Mouse (Mus musculus): ENCODE data around the gene Sft2d1. TPM values are rescaled to one million over a fixed set of nuclear protein-coding genes. Genes with fewer than 3 reads are reported as not detected.
"Not testable (repeated sequence)": the region's sequence is repeated elsewhere in the genome, so short reads cannot be mapped to it uniquely, and the experiment has no call there.

Gene Sft2d1
- polyA plus RNA-seq (2016; fragmentation: Nextera tagmentation; extraction: Ambion mirVana): 60.7 and 63.5 TPM in 2 replicates

- peaks cover 6% of the 10 kb centered on the region; the same call in 1 of the 2 replicates for H3K36me3 ChIP-seq (replicated peaks)
- H3K27me3 ChIP-seq (replicated peaks; ENCODE audit: low read depth, poor library complexity, severe bottlenecking): no peaks in the 10 kb centered on the region
- no peaks in the 10 kb centered on the region for H3K9me3 ChIP-seq
- peak within 1 kb of the TSS; percentile 78 for H3K27ac ChIP-seq (replicated peaks)
- DNase-seq (ENCODE audit: low spot score): peak; percentile 97
- peak within 1 kb of the TSS; percentile 98 for H3K4me3 ChIP-seq
- under 1% methylated on average over 54 of the region's 54 CpGs for WGBS
- H3K4me1 ChIP-seq: peaks cover 21% of the 10 kb centered on the region
Observed at GRCm38 (mm10) chr17:8310838-8311614, at the start of gene Sft2d1. TSS of gene Sft2d1 (plus strand) at chr17:8311102.

GRCm38 (mm10) chr17:8264638-8265037 is 46.3 kb upstream of the Sft2d1 start:
- H3K27me3 ChIP-seq (replicated peaks; ENCODE audit: low read depth, poor library complexity, severe bottlenecking); H3K4me3 ChIP-seq; H3K36me3 ChIP-seq (replicated peaks); H3K27ac ChIP-seq (replicated peaks); H3K4me1 ChIP-seq; H3K9me3 ChIP-seq: not testable (repeated sequence)
- peak; percentile 43 for DNase-seq (ENCODE audit: low spot score)
- 19% methylated on average over 7 of the region's 7 CpGs for WGBS

GRCm38 (mm10) chr17:8272054-8272749 is 38.7 kb upstream of the Sft2d1 start:
- Histone ChIP-seq H3K27me3 (replicated peaks; ENCODE audit: low read depth, poor library complexity, severe bottlenecking) (peaks cover 13% of the 10 kb centered on the region; the same call in 1 of the 2 replicates), H3K27ac (replicated peaks) (no peak overlapping the region), H3K4me1 (peaks cover 10% of the 10 kb centered on the region), H3K9me3 (no peaks in the 10 kb centered on the region), H3K36me3 (replicated peaks) (no peaks in the 10 kb centered on the region), H3K4me3 (no peak overlapping the region)
- WGBS: 68% methylated on average over 6 of the region's 6 CpGs
- no peak for DNase-seq (ENCODE audit: low spot score)

- no peaks in the 10 kb centered on the region for H3K9me3 ChIP-seq
- no peak overlapping the region for H3K27ac ChIP-seq (replicated peaks)
- H3K27me3 ChIP-seq (replicated peaks; ENCODE audit: low read depth, poor library complexity, severe bottlenecking): peaks cover 13% of the 10 kb centered on the region; the same call in 1 of the 2 replicates
- no peak for DNase-seq (ENCODE audit: low spot score)
- peaks cover 10% of the 10 kb centered on the region for H3K4me1 ChIP-seq
- no peaks in the 10 kb centered on the region for H3K36me3 ChIP-seq (replicated peaks)
- H3K4me3 ChIP-seq: no peak overlapping the region
- WGBS: 79% methylated on average over 6 of the region's 6 CpGs
Observed at GRCm38 (mm10) chr17:8272951-8273350, 38.0 kb upstream of the Sft2d1 start.

- Histone ChIP-seq H3K4me1 (peaks cover 10% of the 10 kb centered on the region), H3K36me3 (replicated peaks) (no peaks in the 10 kb centered on the region), H3K4me3 (no peak overlapping the region), H3K27ac (replicated peaks) (no peak overlapping the region), H3K9me3 (no peaks in the 10 kb centered on the region), H3K27me3 (replicated peaks; ENCODE audit: low read depth, poor library complexity, severe bottlenecking) (peaks cover 23% of the 10 kb centered on the region)
- 71% methylated on average over 4 of the region's 4 CpGs for WGBS
- DNase-seq (ENCODE audit: low spot score): no peak
Observed at GRCm38 (mm10) chr17:8276071-8276470, 34.8 kb upstream of the Sft2d1 start.

- Histone ChIP-seq H3K4me3 (no peak overlapping the region), H3K27me3 (replicated peaks; ENCODE audit: low read depth, poor library complexity, severe bottlenecking) (peaks cover 24% of the 10 kb centered on the region), H3K4me1 (peaks cover 4% of the 10 kb centered on the region), H3K27ac (replicated peaks) (no peak overlapping the region), H3K9me3 (no peaks in the 10 kb centered on the region), H3K36me3 (replicated peaks) (no peaks in the 10 kb centered on the region)
- 81% methylated on average over 7 of the region's 7 CpGs for WGBS
- no peak for DNase-seq (ENCODE audit: low spot score)
Observed at GRCm38 (mm10) chr17:8276680-8277079, 34.2 kb upstream of the Sft2d1 start.

GRCm38 (mm10) chr17:8277266-8277665 is 33.6 kb upstream of the Sft2d1 start:
- no peak overlapping the region for H3K4me3 ChIP-seq
- whole genome bisulfite sequencing: 87% methylated on average over 3 of the region's 3 CpGs
- H3K36me3 ChIP-seq (replicated peaks): no peaks in the 10 kb centered on the region
- H3K27ac ChIP-seq (replicated peaks): no peak overlapping the region
- H3K9me3 ChIP-seq: no peaks in the 10 kb centered on the region
- 0 out of 2 replicates have a peak, but pooled peaks cover under 1% of the 10 kb centered on the region for H3K4me1 ChIP-seq
- no peak for DNase-seq (ENCODE audit: low spot score)
- H3K27me3 ChIP-seq (replicated peaks; ENCODE audit: low read depth, poor library complexity, severe bottlenecking): peaks cover 21% of the 10 kb centered on the region

GRCm38 (mm10) chr17:8278356-8278755 is 32.5 kb upstream of the Sft2d1 start:
- WGBS: 66% methylated on average over 3 of the region's 3 CpGs

GRCm38 (mm10) chr17:8282821-8283525 is 27.9 kb upstream of the Sft2d1 start, which contains the start of gene Mpc1:
TSS of gene Mpc1 (plus strand) at chr17:8282904.
- H3K4me3 ChIP-seq: peak within 1 kb of the TSS; percentile 71
- DNase-seq (ENCODE audit: low spot score): peak; percentile 66
- peak within 1 kb of the TSS; percentile 91 for H3K27ac ChIP-seq (replicated peaks)
- 2% methylated on average over 35 of the region's 35 CpGs for WGBS
- no peaks in the 10 kb centered on the region for H3K36me3 ChIP-seq (replicated peaks)
- peaks cover 21% of the 10 kb centered on the region for H3K4me1 ChIP-seq
- peaks cover 34% of the 10 kb centered on the region for H3K27me3 ChIP-seq (replicated peaks; ENCODE audit: low read depth, poor library complexity, severe bottlenecking)
- no peaks in the 10 kb centered on the region for H3K9me3 ChIP-seq

More at GRCm38 (mm10) chr17:8278356-8278755, 32.5 kb upstream of the Sft2d1 start:
- Histone ChIP-seq H3K4me3 (no peak overlapping the region), H3K27me3 (replicated peaks; ENCODE audit: low read depth, poor library complexity, severe bottlenecking) (peaks cover 15% of the 10 kb centered on the region; the same call in 1 of the 2 replicates), H3K4me1 (peaks cover 10% of the 10 kb centered on the region), H3K9me3 (no peaks in the 10 kb centered on the region), H3K27ac (replicated peaks) (no peak overlapping the region), H3K36me3 (replicated peaks) (no peaks in the 10 kb centered on the region)
- DNase-seq (ENCODE audit: low spot score): no peak

GRCm38 (mm10) chr17:8283526-8284253 is 27.2 kb upstream of the Sft2d1 start:
- under 1% methylated on average over 77 of the region's 77 CpGs for WGBS
- Histone ChIP-seq H3K9me3 (no peaks in the 10 kb centered on the region), H3K36me3 (replicated peaks) (no peaks in the 10 kb centered on the region), H3K4me1 (peaks cover 21% of the 10 kb centered on the region), H3K27me3 (replicated peaks; ENCODE audit: low read depth, poor library complexity, severe bottlenecking) (peaks cover 34% of the 10 kb centered on the region), H3K4me3 (peak overlapping the region; percentile 71), H3K27ac (replicated peaks) (peak overlapping the region; percentile 91)
- DNase-seq (ENCODE audit: low spot score): peak; percentile 96

- Histone ChIP-seq H3K4me1 (peaks cover 21% of the 10 kb centered on the region), H3K9me3 (no peaks in the 10 kb centered on the region), H3K4me3 (peak overlapping the region; percentile 71), H3K27me3 (replicated peaks; ENCODE audit: low read depth, poor library complexity, severe bottlenecking) (peaks cover 34% of the 10 kb centered on the region), H3K36me3 (replicated peaks) (no peaks in the 10 kb centered on the region), H3K27ac (replicated peaks) (peak overlapping the region; percentile 91)
- under 1% methylated on average over 32 of the region's 32 CpGs for WGBS
- no peak for DNase-seq (ENCODE audit: low spot score)
Observed at GRCm38 (mm10) chr17:8284254-8284661, 26.6 kb upstream of the Sft2d1 start.

- H3K4me1 ChIP-seq: peaks cover 21% of the 10 kb centered on the region
- no peaks in the 10 kb centered on the region for H3K9me3 ChIP-seq
- H3K4me3 ChIP-seq: peak overlapping the region; percentile 71
- H3K36me3 ChIP-seq (replicated peaks): no peaks in the 10 kb centered on the region
- H3K27ac ChIP-seq (replicated peaks): no peak overlapping the region
- 39% methylated on average over 8 of the region's 8 CpGs for WGBS
- DNase-seq (ENCODE audit: low spot score): no peak
- H3K27me3 ChIP-seq (replicated peaks; ENCODE audit: low read depth, poor library complexity, severe bottlenecking): peaks cover 30% of the 10 kb centered on the region
Observed at GRCm38 (mm10) chr17:8285056-8285455, 25.8 kb upstream of the Sft2d1 start.
